Mouse (Mus musculus): ENCODE measurements around the gene Rc3h1.
"Not testable (repeated sequence)": the region's sequence is repeated elsewhere in the genome, so short reads cannot be mapped to it uniquely, and the experiment has no call there.

The Rc3h1 gene

DNA sequence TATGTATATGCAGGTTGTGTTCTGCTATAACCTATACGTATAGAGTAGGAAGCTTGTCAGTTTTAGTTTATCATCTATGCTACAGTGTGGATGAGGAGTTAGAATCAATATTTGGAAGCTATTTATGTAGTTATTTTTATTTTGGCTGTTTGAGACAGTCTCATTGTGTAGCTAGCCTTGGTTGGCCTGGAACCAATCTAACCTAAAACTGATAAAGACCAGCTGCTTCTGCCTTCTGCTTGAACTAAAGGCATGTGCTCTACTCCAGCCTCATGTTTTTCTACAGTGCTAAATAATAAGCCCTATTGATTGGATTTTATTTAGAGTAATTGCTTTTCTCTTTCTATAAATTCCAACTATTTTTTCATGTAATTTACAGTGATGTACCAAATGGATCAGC is 61.0 kb downstream of the Rc3h1 start:
- DNase-seq: peak; percentile 60

DNA sequence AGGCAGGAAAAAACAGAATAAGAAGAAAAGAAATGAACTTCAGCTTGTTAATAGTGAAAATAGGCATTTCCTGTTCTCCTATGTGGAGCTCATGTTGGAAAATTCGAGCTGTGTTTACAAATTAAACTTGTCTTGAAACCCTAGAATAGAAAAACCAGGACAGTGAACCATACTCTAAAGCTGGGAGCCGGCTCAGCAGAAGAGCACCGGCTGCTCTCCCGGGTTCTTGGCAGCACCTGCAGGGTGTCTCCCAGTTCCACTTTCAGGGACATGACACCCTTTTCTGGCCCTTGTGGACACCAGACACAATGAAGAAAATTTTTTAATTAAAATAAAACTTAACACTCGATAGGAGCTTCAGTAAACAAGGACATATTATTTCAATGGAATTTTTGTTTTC is 62.4 kb downstream of the Rc3h1 start:
- DNase-seq: no peak

DNA sequence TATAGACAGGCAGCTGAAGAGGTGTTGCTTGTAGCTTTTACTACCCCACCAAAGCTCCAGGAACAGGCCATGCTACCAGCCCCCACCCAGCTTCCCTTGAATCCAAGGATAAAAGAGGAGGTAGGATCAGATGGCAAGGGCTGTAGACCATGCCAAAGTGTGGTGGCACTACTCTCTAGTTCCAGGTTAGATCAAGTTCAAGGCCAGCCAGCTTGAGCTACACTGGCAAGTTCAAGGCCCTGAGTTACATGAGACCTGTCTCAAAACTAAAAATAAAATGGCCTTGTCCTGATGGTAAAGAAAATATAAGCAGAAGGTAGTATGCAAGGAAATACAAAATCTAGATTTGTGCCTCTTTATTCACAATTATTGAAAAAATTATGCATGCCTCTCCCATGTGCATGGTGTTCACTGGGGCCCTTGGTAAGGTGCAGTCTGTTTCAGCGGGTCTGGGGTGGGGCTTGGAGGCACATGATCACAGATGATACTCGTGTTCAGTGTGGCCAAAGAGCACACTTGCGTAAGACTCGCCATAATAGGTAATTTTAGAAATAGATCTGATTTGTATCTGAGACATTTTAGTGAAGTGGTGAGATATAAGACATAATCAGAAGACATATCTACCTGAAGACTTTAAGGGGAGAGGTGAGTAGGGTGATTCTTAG is 72.0 kb downstream of the Rc3h1 start, which contains the start of gene Serpinc1:
Gene Serpinc1, plus strand, starts transcription at position 515 of the 665 bp plus-strand sequence.
- DNase-seq: no peak

DNA sequence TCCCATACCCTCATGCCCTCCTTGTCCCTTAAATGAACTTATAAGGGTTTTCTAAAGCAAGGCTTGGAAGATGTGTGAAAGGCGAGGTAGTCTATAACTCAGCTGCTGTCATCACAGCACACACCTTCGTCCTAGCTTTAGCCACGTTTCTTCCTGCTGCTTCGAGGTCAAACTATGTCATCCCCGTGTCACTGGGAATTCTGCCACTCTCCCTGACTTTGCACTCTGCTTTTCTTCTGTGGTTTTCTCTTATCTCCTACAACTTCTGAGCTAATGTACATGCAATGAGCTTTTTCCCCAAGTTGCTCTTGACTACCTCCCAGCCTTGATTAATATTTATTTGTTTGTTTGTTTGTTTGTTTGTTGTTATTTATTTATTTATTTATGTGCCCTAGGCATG is 73.8 kb downstream of the Rc3h1 start:
- no peak for DNase-seq

DNA sequence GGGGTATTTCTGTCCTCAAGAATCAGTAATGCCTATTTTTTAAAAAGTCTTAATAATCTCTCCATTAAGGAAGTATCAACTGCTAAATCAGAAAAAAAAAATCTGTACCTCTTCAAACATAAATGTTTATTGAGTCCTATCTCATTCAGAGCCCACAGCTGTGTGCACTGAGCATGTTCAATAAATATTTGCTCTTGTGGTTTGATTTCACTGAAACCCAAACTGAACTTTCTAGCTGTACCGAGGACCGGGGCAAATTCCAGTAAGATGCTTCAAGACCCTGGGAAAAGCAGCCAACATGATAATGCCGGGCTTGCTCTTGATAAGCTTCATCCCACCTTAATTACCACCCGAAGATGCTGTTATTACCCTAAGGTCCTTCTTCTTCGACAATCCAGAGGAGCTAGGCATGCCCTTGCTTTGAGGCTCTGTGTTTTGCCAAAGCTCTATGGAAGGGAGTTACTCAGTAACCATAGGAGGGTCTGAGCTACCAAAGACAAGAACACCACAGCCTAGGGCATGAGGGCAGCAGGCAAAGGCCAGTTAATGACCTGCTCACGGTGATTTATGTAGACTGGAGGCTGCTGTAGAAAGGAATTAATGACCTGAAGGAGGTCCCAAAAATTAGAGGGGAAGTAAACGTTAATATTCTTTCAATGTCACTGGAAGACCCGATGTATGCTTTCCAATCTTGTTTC is 74.5 kb downstream of the Rc3h1 start:
- DNase-seq: no peak

- no peak for DNase-seq
Observed at GRCm38 (mm10) chr1:160981337-160981736, 75.1 kb downstream of the Rc3h1 start.

DNA sequence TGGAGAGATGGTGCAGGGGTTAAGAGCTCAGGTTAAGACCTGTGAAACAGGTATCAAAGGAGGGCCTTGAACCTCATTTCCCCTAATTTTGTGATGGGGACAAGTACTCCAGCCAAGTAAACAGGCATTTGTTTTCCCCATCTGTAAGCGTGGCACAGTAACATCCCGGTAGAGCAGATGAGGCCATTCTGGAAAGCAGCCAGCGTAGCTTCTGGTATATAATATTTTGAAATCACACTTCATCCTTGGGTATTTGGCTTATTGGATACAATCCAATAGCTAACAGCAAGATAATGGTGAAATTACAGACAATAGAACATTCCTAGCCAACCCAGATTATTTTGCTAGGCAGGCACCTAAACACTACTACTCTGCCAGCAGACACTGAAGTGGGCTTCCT is 76.7 kb downstream of the Rc3h1 start:
- no peak for DNase-seq

DNA sequence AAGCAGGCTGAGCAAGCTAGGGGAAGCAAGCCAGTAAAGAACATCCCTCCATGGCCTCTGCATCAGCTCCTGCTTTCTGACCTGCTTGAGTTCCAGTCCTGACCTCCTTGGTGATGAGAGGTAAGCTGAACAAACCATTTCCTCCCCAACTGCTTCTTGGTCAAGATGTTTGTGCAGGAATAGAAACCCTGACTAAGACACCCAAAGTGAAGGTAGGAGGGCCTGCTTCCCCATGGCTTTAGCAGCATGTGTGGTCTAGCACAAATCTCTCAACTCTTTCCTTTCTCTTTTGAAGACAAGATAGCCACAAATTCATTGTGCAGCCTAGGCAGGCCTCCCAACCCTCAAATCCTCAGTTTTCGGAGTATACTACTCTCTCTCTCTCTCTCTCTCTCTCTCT is 78.5 kb downstream of the Rc3h1 start:
- not testable (repeated sequence) for DNase-seq

- no peak for DNase-seq
Observed at GRCm38 (mm10) chr1:160985477-160985876, 79.3 kb downstream of the Rc3h1 start.

- DNase-seq: no peak
Observed at GRCm38 (mm10) chr1:160986881-160987635, 80.8 kb downstream of the Rc3h1 start.

- DNase-seq: no peak
Observed at GRCm38 (mm10) chr1:160989395-160989794, 83.2 kb downstream of the Rc3h1 start.

GRCm38 (mm10) chr1:160993851-160994250 is 87.6 kb downstream of the Rc3h1 start:
- DNase-seq: no peak

DNA sequence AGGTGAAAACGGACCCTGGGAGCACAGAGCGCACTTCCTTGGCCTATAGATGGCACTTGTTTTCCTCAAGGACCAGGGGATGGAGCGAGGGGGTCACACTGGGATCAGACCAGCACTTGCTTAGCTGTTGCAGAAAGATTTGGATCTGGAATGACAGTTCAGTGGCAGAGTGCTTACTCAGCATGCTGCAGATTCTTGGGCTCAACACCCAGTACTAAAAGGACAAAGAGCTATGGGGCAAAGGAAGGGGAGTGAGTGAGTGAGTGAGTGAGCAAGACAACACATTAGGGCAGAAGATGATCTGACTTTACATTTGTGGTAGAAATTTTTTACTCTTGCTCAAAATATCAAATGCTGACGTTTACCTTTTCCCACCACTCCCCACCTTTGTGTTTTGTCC is 98.7 kb downstream of the Rc3h1 start:
- no peak for DNase-seq

DNA sequence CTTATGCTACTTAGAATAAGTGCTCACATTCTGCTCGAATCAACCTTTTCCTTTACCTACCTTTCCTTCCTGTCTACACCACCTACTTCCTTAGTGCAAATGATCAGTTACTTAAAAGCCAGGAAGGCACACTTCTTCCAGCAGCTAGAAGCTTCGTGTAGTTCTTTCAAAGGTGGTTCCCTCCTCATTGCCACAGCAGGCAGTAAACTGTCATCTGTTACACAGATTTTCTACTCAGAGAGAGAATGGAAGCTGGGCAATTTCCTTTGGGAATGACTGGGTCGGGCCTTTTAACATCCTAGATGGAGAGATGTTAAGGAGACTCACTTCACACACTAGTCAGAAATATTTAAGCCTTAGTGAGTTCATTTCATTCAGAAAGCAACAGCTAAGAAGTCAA is 99.3 kb downstream of the Rc3h1 start:
- DNase-seq: no peak

- no peak for DNase-seq
Observed at GRCm38 (mm10) chr1:161006471-161006870, 100.3 kb downstream of the Rc3h1 start.

- DNase-seq: no peak
Observed at GRCm38 (mm10) chr1:161008038-161008437, 101.8 kb downstream of the Rc3h1 start.

GRCm38 (mm10) chr1:161010436-161010835 is 104.2 kb downstream of the Rc3h1 start:
- no peak for DNase-seq

DNA sequence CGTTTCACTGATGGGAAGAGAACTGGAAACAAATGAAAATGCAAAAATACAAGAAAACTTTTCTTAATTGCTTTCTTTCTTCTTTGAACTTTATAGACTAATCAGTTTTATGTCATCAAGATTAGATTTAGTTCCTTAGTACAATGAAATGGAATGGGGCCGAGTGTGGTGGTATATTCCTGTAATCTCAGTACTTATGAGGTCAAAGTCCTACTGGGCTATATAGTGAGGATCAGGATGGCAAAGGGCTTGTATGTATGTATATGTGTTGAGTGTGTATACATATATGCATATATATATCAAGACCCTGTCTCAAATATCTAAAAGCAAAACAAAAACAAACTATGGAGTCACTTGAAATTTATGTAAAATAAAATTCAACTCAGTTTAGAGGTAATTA is 110.2 kb downstream of the Rc3h1 start:
- DNase-seq: no peak

DNA sequence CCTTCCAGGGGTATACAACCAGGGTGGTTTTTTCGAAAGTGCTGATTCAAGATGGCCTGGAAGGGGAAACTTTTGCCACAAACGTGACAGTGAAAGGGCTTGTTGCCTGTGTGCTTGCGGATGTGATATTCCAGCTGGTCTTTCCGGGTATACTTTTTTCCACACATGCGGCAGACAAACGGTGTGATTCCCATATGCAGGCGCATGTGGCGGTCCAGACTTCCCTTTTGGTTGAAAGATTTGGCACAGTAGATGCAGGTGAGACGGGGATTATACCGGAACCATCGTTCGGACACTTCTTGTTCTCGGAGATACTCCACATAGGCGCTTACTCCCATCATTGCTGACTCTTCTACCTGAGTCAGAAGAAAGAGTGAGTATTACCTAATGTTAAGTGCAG is 113.8 kb downstream of the Rc3h1 start:
- DNase-seq: no peak

All from kidney, postnatal 10 days (tissue).